Mouse (Mus musculus) forebrain, embryonic 16.5 days (tissue): Measurements from ENCODE around the gene Cc2d2b. TPM values are rescaled to one million over a fixed set of nuclear protein-coding genes. Genes with fewer than 3 reads are reported as not detected.

Experiments used
- ATAC-seq: fragments of 200-750 bp; cut with Nextera tagmentation; 2 replicates; pipeline ENCODE4 v1.8.0; 2017; ENCODE audit warnings: mild to moderate bottlenecking, moderate library complexity
- H3K27ac ChIP-seq: fragments of 300-500 bp; sonication (generic); 2 replicates; pipeline ENCODE4 v1.5.1; 2014; ENCODE audit warnings: low read length, control low read depth
- H3K27me3 ChIP-seq: fragments of 300-500 bp; sonication (generic); replicated peaks from 2 replicates; pipeline ENCODE4 v1.6.1; 2014; ENCODE audit warnings: low read length; ENCODE audit not compliant: control insufficient read depth, insufficient read depth
- H3K36me3 ChIP-seq: fragments of 300-500 bp; sonication (generic); 2 replicates; pipeline ENCODE4 v1.6.1; 2014; ENCODE audit not compliant: control insufficient read depth, insufficient read depth
- H3K4me1 ChIP-seq: fragments of 300-500 bp; sonication (generic); replicated peaks from 2 replicates; pipeline ENCODE4 v1.6.1; 2014; ENCODE audit warnings: low read length; ENCODE audit not compliant: control insufficient read depth, insufficient read depth
- H3K4me2 ChIP-seq: fragments of 300-500 bp; sonication (generic); 2 replicates; pipeline ENCODE4 v1.6.1; 2014; ENCODE audit warnings: mild to moderate bottlenecking, low read length, control low read depth
- H3K4me3 ChIP-seq: fragments of 300-500 bp; sonication (generic); replicated peaks from 2 replicates; pipeline ENCODE4 v1.5.1; 2014; ENCODE audit warnings: mild to moderate bottlenecking, low read length, control low read depth
- H3K9ac ChIP-seq: fragments of 300-500 bp; sonication (generic); replicated peaks from 2 replicates; pipeline ENCODE4 v1.6.1; 2014; ENCODE audit warnings: low read depth, low read length, control low read depth
- H3K9me3 ChIP-seq: fragments of 300-500 bp; sonication (generic); 2 replicates; pipeline ENCODE4 v1.6.1; 2016; ENCODE audit warnings: low read length; ENCODE audit not compliant: control insufficient read depth
- WGBS: fragments of 180-500 bp; shearing (Covaris S2); extraction: QIAGEN DNeasy Blood & Tissue Kit; methylation state at CpG from one replicate; pipeline ENCODE4 v1.1.7; 2014; 5-methylcytosine and 5-hydroxymethylcytosine counted together
- polyA plus RNA-seq: library from polyadenylated mRNA; unstranded; fragments of >200 nt; fragmentation: Nextera tagmentation; extraction: Ambion mirVana; gene quantifications from 2 replicates; pipeline ENCODE4 v1.2.1, GENCODE M21; 2015

Gene Cc2d2b
- polyA plus RNA-seq, 1 experiment from 2014 or later, result 0.60 TPM

GRCm38 (mm10) chr19:40825636-40826035 is 77.1 kb downstream of the Cc2d2b start:
- H3K4me3 ChIP-seq, result no peak overlapping the region
- no peak overlapping the region for H3K9ac ChIP-seq
- no peak overlapping the region for H3K27ac ChIP-seq
- H3K4me1 ChIP-seq, result peaks cover 6% of the 10 kb centered on the region
- no peaks in the 10 kb centered on the region for H3K27me3 ChIP-seq
- 75% methylated on average over 5 of the region's 5 CpGs for WGBS
- no peak for ATAC-seq
- no peak overlapping the region for H3K4me2 ChIP-seq
- H3K9me3 ChIP-seq, result no peaks in the 10 kb centered on the region
- H3K36me3 ChIP-seq, result no peaks in the 10 kb centered on the region

GRCm38 (mm10) chr19:40826735-40827134 is 78.2 kb downstream of the Cc2d2b start:
- Histone ChIP-seq H3K9me3 (no peaks in the 10 kb centered on the region), H3K9ac (no peak overlapping the region), H3K4me1 (peaks cover 6% of the 10 kb centered on the region), H3K36me3 (no peaks in the 10 kb centered on the region), H3K4me2 (no peak overlapping the region), H3K27ac (no peak overlapping the region), H3K27me3 (no peaks in the 10 kb centered on the region), H3K4me3 (no peak overlapping the region)
- no peak for ATAC-seq
- 63% methylated on average over 7 of the region's 7 CpGs for WGBS

- ATAC-seq, result no peak
- Histone ChIP-seq H3K4me1 (peaks cover 34% of the 10 kb centered on the region), H3K27me3 (no peaks in the 10 kb centered on the region), H3K9me3 (no peaks in the 10 kb centered on the region), H3K4me2 (peak overlapping the region; percentile 78), H3K27ac (no peak overlapping the region; the same call in 1 of the 2 replicates), H3K36me3 (no peaks in the 10 kb centered on the region), H3K9ac (peak overlapping the region; percentile 100), H3K4me3 (peak overlapping the region; percentile 96)
- WGBS, result 63% methylated on average over 7 of the region's 7 CpGs
Measured at GRCm38 (mm10) chr19:40830198-40830597, 81.6 kb downstream of the Cc2d2b start.

- Histone ChIP-seq H3K27ac (peak within 1 kb of the TSS; percentile 96), H3K27me3 (no peaks in the 10 kb centered on the region), H3K4me1 (peaks cover 39% of the 10 kb centered on the region), H3K36me3 (no peaks in the 10 kb centered on the region), H3K4me3 (peak within 1 kb of the TSS; percentile 96), H3K9ac (peak within 1 kb of the TSS; percentile 100), H3K9me3 (no peaks in the 10 kb centered on the region), H3K4me2 (peak within 1 kb of the TSS; percentile 78)
- WGBS, result under 1% methylated on average over 69 of the region's 71 CpGs
- peak; percentile 99 for ATAC-seq
Measured at GRCm38 (mm10) chr19:40830703-40831415, 82.3 kb downstream of the Cc2d2b start, which contains the start of gene Ccnj. TSS of gene Ccnj (plus strand) at chr19:40831279.

- peak; percentile 66 for ATAC-seq
- Histone ChIP-seq H3K4me3 (peak overlapping the region; percentile 96), H3K9ac (peak overlapping the region; percentile 100), H3K9me3 (no peaks in the 10 kb centered on the region), H3K4me2 (peak overlapping the region; percentile 78), H3K4me1 (peaks cover 39% of the 10 kb centered on the region), H3K27me3 (no peaks in the 10 kb centered on the region), H3K36me3 (peaks cover 2% of the 10 kb centered on the region; the same call in 1 of the 2 replicates), H3K27ac (peak overlapping the region; percentile 96)
- under 1% methylated on average over 69 of the region's 76 CpGs for WGBS
Measured at GRCm38 (mm10) chr19:40831416-40832201, 83.1 kb downstream of the Cc2d2b start.

- H3K4me3 ChIP-seq, result peak overlapping the region; percentile 96
- H3K36me3 ChIP-seq, result peaks cover 6% of the 10 kb centered on the region
- peaks cover 39% of the 10 kb centered on the region for H3K4me1 ChIP-seq
- 26% methylated on average over 5 of the region's 5 CpGs for WGBS
- ATAC-seq, result no peak
- no peak overlapping the region for H3K27ac ChIP-seq
- peak overlapping the region; percentile 78 for H3K4me2 ChIP-seq
- H3K27me3 ChIP-seq, result no peaks in the 10 kb centered on the region
- H3K9me3 ChIP-seq, result no peaks in the 10 kb centered on the region
- peak overlapping the region; percentile 100 for H3K9ac ChIP-seq
Measured at GRCm38 (mm10) chr19:40832361-40832760, 83.8 kb downstream of the Cc2d2b start.

GRCm38 (mm10) chr19:40834436-40834835 is 85.9 kb downstream of the Cc2d2b start:
- H3K4me2 ChIP-seq, result no peak overlapping the region
- no peak overlapping the region for H3K27ac ChIP-seq
- H3K4me3 ChIP-seq, result no peak overlapping the region
- H3K9ac ChIP-seq, result no peak overlapping the region
- peaks cover 22% of the 10 kb centered on the region for H3K36me3 ChIP-seq
- H3K4me1 ChIP-seq, result peaks cover 39% of the 10 kb centered on the region
- WGBS, result 91% methylated on average over 6 of the region's 6 CpGs
- no peak for ATAC-seq
- no peaks in the 10 kb centered on the region for H3K27me3 ChIP-seq
- H3K9me3 ChIP-seq, result no peaks in the 10 kb centered on the region

GRCm38 (mm10) chr19:40838205-40838604 is 89.7 kb downstream of the Cc2d2b start:
- Histone ChIP-seq H3K4me3 (no peak overlapping the region), H3K27ac (no peak overlapping the region), H3K36me3 (peaks cover 37% of the 10 kb centered on the region), H3K4me1 (peaks cover 24% of the 10 kb centered on the region), H3K9me3 (no peaks in the 10 kb centered on the region), H3K9ac (no peak overlapping the region), H3K27me3 (no peaks in the 10 kb centered on the region), H3K4me2 (no peak overlapping the region)
- WGBS, result 95% methylated on average over 7 of the region's 7 CpGs
- ATAC-seq, result no peak

- H3K9me3 ChIP-seq, result no peaks in the 10 kb centered on the region
- no peak overlapping the region for H3K4me2 ChIP-seq
- H3K9ac ChIP-seq, result no peak overlapping the region
- H3K27me3 ChIP-seq, result no peaks in the 10 kb centered on the region
- WGBS, result 76% methylated on average over 6 of the region's 6 CpGs
- H3K36me3 ChIP-seq, result peaks cover 47% of the 10 kb centered on the region
- H3K4me3 ChIP-seq, result no peak overlapping the region
- H3K27ac ChIP-seq, result no peak overlapping the region
- no peak for ATAC-seq
- H3K4me1 ChIP-seq, result peaks cover 4% of the 10 kb centered on the region
Measured at GRCm38 (mm10) chr19:40840303-40840702, 91.8 kb downstream of the Cc2d2b start.
